Mouse (Mus musculus): ENCODE measurements at regions not wholly inside any gene's neighbourhood (a gene's known extent, or its start where the extent isn't known, plus 50 kb on each side); places are given as distances from the start of the nearest gene placed in this dataset.
A peak's percentile ranks its signal among the peaks of the same experiment; 100 is the strongest.

DNA sequence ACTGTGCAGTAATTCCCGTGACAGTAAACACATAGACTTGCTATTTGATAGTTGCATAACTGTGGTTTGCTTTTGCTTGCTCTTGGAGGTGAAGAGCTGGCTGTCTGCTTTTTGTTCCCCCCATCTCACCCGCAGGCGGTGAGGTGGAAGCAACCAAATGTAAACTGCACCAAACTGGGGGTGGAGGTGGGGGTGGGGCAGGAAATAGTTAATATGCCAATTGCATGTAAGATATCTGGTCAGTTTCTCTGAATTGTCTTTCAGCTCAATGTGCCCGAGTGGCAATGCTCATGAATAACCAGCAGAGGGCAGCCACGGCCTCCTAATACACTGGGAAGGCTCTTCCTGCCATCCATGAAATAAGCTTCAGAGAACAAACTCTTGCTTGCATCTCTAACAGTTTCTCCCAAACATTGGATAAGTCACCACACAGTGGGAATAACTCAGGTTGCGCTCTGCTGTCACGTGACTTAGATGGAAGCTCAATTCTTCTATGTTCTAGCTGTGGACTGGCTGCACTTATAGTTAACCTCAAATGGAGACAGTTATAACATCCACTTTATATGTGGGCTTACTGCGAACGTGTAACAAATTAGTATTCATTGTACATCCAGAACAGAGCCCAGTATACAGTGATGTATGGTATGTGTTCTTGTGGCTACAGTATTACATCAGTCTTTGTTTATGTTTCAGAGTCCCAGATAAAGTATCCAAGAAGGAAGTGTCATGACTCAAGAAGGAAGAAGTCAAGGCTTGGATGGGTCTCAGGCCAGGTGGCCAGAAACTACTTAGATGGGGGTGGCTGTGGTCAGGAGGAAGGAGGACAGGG, 62.0 kb upstream of the Egflam start:
- DNase-seq (ENCODE audit: low spot score): peak; percentile 47

DNA sequence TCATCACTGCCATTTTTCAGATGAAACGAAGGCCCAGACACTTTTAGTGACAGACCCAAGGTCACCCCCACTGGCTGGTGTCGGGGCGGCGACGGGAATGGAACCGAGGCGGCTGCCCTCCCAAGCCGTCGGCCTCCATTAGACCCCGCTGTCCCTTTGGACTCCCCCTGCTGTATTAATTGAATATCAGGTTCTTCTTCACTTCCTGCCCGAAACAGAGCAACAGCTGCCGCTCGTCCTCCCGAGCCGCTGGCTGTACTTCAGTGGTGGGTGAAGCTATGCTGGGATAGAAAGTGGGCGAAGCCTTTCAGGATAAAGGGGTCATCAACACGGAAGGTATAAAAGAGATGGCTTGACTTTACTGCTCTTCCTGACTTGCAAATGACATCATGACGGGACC, 64.4 kb upstream of the Egflam start:
- no peak for DNase-seq (ENCODE audit: low spot score)

DNA sequence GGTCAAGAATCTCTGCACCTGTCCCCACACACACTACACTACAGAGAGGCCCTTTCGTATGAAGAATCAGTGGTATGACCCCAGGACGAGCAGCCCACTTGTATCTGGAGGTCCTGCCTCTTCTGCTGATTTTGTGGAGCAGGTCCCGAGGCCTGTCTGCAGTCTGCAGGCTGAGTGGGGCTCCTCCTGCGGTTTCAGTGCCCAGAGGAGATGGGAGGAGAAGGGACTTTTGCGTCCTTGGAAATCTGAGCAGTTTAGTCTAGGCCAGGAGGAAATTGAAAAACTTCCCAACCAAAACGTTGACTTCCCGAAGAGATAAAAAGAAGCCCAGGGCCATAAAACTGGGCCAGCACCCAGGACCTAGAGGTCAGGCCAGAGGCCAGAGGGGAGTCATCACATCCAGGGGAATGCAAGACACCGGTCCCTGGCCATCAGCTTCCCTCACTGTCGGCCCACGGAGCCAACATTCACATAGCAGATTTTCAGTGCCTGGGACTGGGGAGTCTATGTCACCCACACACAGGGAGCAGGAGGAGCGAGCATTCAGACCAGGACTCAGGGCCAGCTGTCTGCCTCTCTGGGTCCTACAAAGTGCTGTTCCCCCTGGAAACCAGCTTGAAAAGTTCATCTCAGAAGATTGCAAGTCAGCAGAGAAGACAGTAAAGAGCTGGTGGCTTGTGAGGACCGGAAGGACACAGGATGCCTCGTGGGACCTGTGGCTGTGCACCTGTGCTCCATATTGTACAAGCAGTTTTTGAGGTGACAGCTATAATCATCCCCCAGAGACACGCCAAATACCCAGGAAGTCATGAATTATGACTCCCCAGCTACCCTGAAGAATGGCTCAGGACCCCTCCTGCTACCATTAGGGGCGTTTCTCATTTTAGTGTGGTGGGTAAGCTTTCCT, 65.5 kb upstream of the Egflam start:
- DNase-seq (ENCODE audit: low spot score): no peak

DNA sequence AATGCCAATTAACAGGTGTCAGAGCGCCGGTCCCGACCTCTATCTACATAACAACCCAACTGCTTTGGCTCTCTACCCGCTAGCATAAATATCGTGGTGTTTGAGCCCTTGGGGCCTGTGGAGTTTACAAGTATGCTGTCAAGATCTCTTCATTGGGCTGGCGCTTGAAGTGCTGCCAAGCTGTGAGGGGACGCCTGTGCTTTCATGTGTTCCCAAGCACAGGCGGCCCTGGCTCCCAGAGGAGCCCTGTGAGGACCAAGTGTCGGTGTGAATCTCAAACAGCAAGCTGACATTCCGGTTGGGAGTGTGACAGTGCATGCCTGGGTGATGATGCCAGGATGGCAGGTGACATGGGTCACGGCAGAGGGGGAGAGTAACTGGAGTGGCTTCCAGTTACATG, 82.0 kb upstream of the Egflam start:
- peak; percentile 48 for DNase-seq (ENCODE audit: low spot score)

DNA sequence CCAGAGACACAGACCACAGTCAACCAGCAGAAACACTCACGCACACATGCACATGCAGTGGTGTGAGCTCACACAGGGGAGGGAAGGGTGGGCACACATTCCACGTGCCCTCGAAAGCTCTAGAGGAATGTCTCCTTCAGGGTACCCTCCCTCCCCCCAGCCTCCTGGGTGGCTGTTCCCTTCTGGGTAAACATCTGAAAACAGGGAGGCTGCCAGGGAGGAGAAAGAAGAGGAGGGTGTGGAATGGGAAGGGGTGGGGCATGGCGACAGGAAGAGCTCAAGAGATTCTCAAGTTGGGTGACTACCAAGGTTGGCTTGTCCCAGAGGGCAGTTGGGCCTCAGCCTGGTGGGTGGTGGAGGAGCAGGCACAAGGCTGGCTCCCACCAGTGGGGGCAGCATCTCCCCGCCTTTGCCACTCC, 82.6 kb upstream of the Egflam start:
- DNase-seq (ENCODE audit: low spot score): peak; percentile 13

DNA sequence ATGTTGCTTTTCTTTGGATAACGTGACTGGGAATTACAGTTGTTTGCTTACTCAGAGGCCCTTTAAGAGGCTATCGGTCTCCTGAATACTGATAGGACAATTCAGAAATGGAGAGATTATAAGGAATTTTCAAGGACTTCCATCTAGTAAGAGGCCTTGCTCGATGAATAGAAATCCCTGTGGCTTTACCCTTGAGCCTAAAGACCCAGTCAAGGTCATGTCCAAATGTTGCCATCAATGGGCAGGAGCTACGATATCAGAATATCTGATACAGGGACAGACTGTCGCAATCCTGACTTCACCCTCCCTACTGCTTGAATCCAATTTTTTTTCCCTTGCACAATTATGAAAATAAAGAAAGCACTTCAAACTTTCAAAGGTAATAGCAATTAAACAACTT, 85.5 kb upstream of the Egflam start:
- no peak for DNase-seq (ENCODE audit: low spot score)

DNA sequence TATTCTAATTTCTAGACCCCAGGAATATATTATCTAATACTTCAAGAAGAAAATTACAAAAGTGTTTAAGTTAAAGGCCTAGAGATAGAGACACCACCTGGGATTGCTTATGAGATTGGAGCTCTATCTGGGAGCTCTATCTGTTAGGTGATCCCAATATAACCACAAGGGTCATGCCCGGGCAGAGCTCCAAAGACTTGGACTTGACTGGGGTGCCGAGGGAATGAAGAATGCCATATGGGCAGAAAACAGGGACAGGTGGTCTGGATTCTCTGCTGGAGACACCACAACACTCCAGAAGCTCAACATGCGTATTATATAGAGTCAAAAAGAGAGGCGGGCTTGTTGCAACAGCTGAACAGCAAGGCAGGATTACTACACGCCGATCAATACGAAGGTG, 92.9 kb upstream of the Egflam start:
- no peak for DNase-seq (ENCODE audit: low spot score)

DNA sequence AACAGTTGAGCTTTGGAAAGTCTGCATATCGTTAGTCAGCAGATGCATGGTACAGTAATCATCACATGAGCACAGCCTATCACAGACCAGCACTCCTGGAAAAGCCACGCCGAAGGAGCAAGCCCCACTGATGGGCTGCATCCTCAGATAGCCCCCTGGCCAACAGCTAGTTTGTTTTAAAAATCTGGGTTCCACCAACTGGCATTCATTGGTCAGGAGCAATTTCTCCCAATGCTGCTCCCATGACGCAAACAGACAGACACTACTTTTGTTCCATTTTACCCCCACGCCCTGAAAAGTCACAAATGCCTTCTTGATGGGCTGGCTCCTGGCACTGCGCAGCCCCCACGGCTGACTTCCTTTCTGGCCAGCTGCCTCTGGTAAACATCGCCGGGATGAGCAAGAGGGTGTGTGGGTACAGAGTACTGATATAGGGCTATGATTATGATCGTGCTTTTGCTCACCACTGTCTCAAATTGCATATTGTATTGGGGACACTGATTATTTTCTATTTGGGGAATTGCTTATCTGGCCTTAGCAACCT, 95.0 kb upstream of the Egflam start:
- DNase-seq (ENCODE audit: low spot score): no peak

DNA sequence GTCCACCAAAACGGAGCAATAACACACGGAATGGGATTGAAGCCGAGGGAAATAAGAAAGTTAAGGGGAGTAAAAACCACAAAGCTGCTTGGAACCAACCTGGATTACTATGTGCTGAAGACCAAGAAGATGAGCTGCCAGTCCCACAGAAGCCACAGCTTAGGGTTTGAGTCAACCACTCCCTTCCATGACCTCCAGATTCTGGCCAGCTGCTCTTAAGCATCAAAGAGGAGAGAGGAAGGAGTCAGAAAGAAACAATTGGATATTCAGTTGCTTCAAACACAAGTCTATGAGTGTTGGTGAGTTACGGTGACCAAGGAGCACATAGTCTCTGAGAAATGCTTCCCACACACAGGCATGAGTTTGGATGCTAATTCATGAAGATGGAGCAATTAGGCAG, 99.7 kb upstream of the Egflam start:
- DNase-seq (ENCODE audit: low spot score): no peak

DNA sequence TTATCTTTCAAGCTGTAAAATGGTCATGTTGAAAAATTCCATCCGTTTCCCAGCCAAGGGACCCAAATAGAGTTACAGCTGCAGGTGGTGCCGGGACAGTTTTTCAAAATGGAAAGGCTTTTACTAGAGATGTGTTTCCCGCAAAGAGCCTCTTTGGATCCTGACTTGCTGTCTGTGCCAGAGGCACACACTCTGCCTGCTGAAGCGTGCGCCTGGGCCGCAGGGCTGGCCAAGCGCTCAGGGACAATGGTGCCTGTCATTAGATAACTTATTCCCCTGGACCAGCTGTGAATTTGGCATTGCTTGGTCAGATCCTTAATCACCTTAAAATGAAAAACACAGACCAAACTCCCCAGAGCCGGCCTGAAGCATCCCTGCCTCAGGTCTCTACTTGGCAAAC, 110.3 kb upstream of the Egflam start:
- no peak for DNase-seq (ENCODE audit: low spot score)

DNA sequence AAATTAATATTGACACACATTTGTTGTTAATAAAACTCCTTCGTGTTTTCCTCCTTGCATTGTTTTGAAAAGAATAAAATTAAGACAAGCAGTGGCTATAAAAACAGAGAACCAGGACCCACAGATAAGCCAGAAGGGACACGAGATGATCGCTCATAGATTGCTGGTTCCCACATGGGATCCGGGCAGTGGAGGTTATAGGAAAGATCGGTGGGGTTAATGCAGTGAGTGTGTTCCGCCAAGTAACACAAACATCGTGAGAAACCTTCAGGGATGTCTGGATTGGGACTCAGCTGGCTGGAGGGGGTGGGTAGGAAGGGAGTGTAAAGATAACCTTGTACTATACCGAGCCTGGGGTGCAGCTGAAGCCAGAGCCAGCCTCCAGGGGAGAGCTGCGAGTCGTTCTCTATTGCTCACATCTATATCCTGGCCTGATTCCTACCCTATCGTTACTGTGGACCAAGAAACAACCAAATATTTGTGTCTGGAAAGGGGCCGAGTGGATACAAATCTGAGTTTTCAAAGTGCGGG, 116.6 kb upstream of the Egflam start:
- no peak for DNase-seq (ENCODE audit: low spot score)

DNA sequence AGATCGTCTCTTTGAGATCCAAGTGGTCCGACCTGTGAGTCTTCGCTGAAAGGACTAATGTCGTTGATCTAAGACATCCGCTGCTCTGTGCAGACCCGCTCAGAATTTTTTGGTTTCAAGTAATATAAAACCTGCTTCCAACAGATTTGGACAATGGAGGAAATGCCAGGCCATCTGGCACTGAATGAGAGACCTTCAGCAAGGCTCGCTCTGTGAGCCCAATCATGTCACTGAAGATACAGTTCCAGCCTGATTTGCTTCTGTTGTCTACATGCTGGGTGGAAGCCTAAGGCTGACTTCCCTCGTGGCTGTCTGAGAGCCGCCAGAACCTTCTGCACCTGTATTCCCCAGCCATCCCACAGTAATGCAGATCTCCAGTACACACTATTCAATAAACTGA, 123.4 kb upstream of the Egflam start:
- DNase-seq (ENCODE audit: low spot score): no peak

DNA sequence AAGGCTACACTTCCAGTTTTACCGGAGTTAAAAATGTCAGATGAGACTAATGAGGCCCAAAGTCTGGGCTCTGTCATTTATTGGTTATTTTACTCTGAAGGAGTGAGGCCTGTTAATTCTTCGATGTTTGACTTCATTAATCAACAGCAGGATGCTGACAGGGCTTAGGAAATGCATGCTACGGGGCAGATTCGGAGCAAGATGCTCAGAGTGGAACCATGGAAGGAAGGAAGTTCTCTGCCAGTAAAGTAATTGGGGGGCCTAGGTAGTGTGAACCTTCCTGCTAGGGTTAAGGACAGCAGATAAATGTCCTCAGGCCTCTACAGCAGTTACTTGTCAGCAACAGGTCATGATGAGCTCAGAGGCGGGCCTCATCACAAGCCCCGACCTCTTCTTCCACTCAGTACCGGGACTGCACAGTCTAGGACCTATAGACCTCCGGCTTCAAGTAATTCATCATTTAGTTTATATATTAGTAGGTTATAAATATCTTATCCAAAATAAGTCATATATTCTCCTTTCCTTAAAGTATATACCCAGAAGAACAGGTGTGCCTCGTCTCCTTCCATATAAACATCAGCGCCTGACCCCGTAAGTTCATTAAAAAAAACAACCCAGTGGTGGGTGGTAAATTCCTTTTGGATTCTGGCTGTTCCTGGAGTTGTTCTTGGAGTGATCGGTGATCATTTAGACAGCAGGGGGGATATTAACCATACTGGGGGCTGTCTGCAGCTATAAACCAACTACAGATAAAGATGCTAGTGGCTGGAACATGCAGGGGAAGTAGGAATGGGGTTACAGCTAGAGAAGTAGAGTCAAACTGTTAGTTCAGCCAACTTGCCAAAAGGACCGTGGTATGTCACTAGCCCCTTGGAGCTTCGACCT, 124.9 kb upstream of the Egflam start:
- DNase-seq (ENCODE audit: low spot score): no peak

DNA sequence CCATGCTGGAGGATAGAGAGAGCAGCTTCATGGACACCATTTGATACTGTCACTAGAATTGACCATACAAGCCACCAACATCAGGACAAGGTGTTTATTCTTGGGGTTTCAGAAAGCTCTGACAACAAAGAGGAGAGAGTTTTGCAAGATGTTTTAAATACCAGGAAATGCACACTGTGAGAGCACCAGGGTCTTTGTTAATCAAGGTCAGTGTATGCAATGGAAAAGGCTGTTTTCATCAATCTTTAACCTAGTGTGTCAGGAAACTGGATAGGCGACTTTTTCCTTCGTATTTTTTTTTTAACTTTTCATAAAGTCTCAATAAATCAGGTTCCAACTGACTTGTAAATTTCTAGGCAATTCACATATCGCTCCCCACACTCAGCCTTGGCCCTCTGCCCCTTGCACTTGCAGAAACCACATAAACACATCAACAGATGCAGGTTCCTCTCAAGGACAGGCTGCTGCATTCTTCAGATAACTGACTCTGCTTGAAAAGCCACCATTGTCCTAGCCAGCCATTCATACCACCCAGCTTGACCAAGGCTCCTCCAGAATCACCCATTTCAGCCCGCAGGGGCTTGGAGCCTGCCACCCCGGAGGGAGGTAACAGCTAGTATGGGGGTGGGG, 132.9 kb upstream of the Egflam start:
- DNase-seq (ENCODE audit: low spot score): no peak

DNA sequence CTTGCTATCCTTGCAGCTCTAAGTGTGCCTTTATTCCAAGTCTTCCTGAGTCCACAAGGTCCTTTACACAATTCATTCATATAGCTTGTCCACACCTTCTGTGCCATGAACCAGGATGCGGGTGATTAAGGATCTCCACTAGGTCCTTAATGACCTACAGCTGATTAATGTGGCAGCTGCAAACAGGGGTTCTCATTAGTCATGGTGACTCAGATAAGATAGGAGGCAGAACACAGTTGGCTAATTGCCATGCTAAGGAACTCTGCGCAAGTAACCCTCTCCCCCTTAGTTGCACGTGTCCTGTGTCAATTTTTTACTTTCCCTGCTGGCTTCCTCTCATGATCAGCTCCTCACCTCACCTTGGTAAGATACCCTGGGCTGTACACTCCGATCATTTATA, 139.7 kb upstream of the Egflam start:
- no peak for DNase-seq (ENCODE audit: low spot score)

DNA sequence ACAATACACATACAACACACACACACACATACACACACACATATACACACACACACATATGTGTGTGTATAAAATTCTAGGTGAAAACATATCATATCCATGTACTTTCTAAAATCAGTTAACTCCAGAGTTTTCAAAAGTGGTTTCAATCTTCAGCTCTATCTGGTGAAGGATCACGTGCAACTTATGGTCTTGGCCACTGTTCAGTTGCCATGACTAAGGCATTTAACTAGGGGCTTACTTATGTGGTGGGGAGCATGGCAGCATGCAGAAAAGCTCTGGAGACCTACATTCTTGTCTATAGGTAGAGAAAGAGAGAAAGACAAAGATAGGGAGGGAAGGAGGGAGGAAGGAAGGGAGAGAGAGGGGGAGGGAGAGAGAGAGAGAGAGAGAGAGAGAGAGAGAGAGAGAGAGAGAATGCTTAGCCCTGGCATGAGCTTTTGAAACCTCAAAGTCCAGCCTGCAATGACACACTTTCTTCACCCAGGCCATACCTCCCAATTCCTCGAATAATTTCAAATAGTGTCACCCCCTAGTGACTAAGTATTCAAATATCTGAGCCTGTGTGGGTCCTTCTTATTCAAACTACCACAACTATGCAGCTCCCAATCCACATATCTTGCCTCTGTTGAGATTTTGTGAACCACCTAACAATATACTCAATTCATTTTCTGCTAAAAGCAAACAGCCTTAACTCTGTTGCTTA, 155.1 kb upstream of the Egflam start:
- no peak for DNase-seq (ENCODE audit: low spot score)

DNA sequence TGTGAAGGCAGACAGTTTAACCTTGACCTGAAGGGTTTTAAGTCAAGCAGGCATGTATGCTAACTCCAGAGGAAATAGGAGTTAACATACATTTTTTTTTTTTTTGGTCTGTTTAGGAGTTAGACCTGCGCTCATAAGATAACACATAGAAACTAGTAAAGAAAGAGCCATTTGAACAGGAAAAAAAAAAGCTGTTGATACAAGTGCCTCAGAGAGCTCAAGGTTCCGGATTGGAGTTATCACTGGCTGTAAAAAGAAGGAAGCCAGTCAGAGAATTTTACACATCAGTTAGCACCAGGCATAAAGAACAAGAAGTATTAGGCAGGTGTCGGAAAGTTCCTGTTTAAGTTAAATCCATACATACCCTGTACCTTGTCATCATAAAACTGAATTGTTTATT, 156.2 kb upstream of the Egflam start:
- no peak for DNase-seq (ENCODE audit: low spot score)

DNA sequence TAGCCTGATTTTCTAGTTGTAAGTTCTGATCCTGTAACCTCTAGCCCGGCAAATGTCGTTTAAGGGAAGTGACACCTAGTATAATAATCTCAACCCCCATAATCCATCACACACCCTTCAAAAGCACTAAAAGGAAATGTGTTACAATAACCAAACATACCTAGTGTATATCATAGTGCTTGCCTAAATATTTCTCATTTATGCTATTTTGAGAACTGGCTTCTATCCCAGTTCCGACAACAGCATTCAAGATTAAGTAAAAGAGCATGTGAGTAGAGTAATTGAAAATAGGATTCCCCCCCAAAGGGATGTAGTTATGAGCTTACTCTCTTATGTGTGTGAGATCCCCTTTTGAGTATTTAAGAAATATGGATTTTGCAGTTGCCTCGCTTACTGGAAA, 165.1 kb upstream of the Egflam start:
- no peak for DNase-seq (ENCODE audit: low spot score)

DNA sequence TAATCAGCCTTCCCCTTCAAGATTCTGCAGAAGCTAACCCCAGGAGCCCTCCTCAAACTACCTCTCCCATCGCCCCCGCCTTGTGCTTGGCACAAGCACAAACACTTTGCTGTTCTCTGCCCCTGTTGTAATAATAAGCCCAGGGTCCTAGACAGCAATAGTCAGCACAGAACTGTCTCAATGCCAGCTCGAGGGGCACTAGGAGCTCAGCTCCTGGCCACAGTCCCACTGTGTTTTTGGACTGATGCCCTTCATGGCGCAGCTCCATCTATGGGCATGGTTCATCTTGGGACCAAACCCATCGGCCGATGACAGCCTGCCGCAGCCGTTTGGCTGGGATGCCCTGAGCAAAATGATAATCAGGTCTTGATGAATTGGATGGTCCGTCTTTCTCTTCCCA, 165.5 kb upstream of the Egflam start:
- DNase-seq (ENCODE audit: low spot score): peak; percentile 2

DNA sequence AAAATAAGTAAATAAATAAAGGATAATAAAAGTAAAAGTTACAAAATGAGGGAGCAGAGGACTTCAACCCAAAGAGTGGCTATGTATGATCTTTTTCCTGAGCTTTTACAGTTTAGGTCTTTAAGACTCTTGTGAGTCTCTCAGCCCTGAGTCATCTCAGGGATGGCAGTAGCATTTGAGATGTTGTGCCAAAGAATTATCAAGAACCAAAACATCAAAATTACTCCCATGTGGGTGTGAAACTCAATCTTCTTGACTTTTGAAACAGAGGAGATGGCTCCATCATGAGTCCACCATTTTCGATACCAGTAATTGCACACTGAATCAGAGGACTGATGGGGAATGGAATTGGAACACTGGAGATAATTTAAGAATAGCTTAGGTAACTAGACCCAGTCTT, 174.0 kb upstream of the Egflam start:
- no peak for DNase-seq (ENCODE audit: low spot score)

Data from gastrocnemius, adult 18-20 months (tissue).